Mouse (Mus musculus) ZHBTc4 (cell line): ENCODE measurements around the gene Micu1.

Experiments used
- DNase-seq: peaks from one replicate; pipeline ENCODE4 v3.0.0-alpha.2; 2011; ENCODE audit warnings: low read depth, low spot score

The Micu1 gene

DNA sequence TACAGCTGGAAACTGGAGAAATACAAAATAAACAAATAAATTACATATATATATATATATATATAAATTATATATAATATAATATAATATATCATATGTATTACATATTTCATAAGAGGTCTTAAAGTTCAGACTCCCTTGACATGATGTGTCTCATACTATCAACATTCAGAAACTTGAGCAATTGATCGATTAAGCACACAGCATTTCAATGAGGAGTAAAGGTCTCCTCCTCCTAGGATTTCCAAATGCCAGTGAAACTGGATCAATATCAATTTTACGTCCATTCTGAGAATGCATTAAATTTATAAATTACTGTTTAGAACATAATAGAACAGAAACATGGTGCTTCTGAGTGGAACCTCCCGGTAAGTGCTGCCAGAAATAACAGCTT, 71.9 kb downstream of the Micu1 start:
- no peak for DNase-seq

DNA sequence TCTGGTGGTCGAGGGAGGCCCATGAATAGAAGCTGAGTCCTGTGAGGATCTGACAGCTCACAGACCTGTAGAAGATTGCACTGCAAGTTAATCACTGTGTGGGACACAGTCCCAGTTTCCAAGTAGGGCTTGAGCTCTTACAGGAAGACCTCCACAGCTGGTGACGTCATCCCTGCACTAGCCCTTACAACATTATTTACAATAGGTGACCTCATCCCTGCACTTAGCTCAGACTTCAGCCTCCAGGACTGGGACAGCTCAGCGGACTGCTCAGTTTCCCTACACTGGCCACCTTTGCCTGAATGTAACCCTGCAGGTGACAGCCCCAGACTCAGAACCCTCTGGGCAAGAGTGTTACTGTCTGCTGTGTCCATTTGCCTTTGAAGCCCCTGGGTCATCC, 75.0 kb downstream of the Micu1 start:
- no peak for DNase-seq

DNA sequence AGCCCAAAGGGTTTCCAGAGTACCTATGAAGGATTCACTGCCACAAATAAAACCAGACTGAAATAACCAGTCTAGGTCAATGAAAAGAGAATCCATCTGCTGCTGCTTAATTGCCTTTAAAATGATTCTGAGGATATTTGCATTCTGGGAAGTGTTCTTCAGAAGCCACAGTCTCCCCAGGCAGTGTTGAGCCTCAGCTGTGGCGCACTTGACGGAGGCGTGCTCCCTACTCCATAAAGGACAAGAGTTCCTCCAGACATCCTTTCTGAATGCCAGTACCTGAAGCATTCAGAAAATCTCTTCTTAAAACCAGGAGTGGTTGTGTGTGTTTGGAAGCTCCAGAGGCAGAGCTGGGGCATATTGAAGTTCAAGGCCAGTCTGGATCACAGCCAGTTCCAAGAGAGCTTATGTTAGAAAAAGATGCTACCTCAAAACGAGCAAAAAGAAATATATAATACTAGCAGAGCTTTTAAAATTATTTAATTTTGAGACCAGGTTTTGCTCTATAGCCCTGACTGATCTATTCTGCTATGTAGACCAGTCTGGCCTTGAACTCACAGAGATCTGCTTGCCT, 75.9 kb downstream of the Micu1 start:
- DNase-seq: no peak

DNA sequence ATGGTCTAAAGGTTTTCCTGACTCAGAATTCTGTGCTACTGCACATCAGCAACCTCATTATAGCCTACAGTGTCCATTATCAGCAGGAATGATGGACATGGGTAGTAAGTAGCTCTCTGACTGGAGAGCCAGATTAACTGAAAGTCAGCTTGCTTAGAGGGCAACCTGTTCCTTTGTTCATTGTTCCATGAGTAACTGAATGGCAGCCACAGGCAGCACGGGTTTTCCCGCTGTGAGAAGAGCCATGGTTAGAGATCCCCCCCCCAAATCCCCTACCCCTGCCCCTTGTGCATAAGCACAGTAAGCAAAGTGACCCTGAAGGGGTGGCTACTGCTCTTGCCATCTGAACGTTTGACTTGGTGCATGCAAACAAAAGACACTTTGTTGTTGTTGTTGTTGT, 78.4 kb downstream of the Micu1 start:
- no peak for DNase-seq

DNA sequence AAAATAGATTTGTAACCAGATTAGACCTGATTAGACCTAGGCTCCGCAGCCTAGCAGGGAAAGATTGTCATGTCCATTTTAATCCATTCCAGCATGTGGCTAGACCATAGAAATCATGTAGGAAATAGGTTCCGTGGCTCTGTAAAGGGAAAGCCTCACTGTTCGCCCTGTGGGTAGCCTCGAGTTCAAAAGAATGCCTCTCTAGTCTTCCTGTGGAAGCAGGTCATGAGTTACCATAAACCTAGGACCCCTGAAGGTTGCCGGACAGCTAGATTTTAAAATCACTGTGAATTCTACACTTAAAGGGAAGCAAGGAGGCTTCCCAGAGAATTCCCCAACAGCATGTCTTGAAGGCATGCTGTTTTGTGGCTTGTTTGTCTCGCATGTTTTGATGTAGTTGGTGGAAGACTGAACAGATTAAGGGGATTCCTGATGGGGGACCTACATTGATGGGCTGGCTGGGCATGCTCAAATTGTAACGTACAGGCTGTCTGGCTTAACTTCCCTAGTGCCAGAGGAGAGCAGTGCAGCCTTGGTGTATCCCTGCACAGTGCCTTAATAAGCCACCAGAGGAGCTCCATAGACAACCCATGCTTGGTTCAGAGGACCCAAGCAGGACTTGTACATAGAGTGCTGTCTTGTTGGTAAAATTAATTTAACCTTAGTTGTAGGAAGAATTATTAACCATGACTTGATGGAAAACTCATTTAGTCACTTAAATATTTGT, 79.1 kb downstream of the Micu1 start:
- no peak for DNase-seq

DNA sequence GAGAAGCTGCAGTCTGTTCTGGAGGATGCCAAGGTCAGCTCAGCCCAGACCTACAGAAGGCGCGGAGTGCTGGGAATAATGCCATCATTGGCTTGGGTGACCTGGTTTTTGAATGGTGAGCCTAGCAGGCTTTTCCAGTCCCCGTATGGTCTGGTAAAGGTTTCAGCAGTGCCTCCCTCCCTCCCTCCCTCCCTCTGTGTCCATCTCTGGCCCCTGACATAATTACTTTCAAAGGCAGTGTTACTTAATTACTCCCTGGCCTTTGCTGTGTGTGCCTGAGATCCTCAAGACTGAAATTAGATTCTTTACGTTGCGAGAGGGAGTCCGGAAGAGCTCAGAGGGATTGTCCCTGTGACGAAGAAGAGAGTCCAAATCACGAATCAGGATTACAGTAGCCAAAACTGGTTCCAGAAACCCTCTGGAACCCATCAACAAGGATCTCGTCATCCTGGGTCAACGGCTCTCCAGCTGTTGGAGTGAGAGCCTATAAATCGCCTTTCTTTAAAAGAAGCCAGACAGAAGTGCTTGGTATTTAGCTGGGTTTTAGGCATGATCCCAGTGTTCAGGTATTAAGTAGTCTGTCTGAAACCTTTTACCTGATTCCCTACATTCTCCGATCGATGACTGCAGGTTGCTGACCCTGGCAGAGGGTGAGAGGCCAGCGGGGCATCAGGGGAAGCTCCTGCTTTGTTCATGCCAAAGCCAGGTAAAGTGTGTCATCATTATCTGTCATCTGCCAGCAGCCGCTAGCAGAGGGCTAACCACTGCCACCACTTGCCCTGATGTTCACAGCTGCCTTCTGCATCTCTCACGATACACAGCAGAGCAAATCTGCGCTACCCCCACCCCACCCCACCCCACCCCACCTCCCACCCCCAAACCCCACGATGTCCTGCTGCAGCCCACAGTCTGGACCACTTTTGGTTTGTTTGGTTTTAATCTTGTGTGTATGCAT, 82.7 kb downstream of the Micu1 start:
- DNase-seq: no peak

DNA sequence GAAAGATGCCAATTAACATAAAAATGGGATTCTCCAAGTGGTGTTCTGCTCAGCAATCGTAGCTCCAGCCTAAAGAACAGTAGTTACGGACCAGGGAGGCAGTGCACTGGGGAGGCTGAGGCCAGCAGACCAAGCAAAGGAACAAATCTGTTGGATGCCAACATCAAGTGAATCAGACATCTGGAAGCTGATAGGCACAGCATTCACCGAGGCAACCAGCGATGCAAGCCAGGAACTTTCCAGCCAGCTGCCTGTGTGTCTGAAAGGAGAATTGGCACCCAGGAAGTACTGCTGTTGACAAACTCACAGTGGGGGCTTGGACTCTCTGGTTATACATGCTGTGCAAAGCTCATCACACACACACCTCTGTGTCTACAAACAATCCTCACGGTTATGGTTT, 84.0 kb downstream of the Micu1 start:
- DNase-seq: no peak

DNA sequence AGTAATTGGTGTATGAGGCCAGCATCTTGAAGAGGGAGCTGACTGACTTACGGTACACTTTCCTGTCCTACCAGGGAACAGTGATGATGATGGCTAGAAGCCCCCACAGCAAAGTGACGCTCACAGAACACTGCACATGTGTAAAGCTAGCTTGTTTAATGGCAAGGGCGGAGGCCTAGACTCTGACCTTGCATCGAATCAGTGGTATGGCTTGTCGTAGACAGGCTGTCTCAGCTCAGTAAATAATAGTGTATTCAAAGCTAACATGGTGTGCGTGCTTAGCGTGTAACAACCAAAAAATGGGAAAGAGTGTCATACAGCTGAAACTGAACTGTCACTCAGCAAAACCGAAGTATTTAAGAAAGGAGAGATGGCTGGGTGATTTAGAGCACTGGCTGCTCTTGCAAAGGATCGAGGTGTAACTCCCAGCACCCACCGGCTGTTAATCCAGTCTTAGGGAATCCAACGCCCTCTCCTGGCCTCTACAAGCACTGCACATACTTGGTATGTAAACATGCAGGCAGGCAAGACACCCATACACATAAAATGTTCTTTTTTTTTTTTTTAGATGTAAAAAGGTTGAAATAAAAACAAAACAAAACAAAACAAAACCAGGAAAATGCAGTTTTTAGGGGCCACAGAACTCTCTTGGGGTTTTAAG, 85.0 kb downstream of the Micu1 start:
- peak; percentile 78 for DNase-seq

DNA sequence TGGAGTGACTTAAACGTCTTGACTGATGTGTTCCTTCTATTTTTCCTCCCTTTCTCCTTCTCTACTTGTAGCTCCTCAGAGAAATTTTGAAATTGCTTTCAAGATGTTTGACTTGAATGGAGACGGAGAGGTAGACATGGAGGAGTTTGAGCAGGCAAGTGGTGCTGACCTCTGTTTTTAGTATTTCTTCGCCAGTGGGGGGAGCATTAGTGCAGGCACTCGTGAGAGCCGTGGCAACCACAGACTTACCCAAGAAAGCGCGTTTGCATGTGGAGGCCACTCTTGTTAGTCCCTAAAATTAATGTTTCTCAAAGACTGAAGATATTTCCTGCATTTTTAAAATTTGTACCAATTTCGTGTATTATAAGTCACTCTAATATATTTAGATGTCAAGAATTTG, 85.6 kb downstream of the Micu1 start:
- no peak for DNase-seq

DNA sequence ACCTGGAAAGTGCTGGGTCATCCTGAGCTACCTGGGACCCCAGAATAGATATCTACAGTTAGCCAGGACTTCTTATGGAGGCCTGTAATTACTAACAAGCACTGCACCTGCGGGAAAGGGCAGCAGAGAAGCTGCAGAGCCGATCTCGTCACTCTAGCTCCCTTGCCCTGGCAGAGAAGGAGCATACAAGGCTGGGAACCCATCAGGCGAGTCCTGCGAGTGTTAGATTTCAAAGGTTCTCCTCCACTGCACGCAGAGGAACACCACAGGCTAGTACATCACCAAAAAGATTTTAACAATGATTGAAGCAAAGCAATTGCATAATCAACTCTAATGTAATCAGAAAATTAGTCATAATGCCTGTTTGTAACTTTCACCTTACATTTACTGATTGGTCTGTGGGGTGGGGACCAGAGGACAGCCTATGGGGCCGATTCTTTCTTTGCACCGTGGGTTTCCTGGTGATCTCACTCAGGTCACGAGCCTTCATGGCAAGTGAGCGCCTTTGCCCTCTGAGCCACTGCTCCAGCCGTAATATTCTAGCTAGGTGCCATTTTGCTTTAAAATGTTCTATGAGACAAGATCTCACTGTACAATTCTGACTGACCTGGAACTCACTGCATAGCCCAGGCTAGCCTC, 88.1 kb downstream of the Micu1 start:
- no peak for DNase-seq

DNA sequence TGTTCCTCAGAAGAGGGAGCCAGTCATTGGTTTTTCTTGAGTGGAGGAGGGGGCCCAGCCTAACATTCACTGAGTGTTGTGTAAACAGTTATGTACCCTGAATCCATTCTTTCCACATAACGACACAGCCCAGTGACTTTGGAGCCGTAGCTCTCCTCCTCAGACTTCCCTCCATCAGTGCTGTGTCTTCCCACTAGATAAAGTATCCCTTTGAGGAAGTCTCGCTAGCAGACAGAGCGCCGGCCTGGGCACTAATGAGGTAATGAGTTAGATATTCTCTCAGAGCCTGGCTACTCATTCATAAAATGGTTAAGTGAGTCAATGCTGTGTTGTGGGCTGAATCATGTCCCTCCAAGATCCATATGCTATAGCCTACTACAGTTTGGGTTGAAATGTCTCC, 89.6 kb downstream of the Micu1 start:
- no peak for DNase-seq

DNA sequence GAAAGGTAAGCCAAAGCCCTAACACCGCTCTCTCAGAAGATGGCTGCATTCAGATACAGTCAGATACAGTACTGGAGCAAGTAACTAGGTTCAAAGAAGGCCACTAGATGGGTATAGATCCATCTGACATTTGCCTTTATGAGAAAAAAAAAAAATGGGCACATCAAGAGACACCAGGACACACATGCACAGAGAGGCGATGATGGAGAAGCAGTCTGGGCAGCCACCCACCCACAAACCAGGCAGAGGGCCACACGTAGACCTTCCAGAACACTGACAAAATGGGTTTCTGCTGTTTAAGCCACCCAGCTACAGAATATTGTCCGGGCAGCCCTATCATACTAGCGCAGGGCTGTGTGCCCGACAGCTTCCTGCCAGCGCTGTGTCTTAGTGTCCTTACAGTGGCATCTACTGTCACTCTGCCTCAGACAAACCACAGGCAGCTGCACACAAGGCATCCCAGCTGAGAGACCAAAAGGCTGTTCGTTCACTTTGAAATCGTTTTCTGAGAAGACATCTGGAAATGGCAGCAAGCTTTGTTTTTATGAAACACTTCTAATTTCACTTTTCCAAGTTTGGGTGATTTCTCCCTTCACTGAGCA, 90.4 kb downstream of the Micu1 start:
- DNase-seq: no peak

DNA sequence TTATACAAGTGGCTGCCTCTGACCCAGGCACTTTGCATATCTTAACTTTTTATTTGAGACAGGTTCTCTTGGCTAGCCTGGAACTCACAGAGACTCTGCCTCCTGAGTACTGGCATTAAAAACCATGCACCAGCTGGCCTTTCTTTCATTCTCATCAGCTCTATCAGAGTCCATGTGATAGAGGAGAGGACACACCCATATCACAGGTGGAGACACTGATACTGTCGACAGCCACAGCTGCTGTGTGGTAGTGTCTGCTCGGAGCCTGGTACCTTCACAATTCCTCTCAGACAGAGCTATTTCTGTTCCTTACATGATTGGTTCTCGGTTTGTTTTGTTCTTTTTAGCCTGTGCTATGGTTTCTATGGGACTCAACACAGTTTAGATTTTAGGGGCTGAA, 91.2 kb downstream of the Micu1 start:
- no peak for DNase-seq

DNA sequence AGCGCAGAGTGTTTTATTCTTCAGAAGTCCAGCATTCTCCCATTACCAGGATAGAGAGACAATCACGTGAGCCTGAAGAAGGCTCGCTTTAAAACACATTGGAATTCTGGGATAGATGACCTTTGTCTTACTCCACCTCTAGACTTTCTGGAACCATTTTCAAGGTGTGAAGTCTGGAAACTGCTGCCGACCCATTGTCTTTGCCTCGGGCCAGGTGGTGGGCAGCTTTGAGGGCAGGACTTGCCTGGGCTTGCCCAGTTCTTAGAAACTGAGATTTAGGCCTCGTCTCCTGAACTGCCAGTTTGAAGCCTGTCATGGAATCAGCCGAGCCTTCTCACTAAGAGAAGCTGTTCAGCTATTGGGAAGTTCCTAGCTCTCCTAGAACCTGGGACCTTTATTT, 92.8 kb downstream of the Micu1 start:
- peak; percentile 89 for DNase-seq

DNA sequence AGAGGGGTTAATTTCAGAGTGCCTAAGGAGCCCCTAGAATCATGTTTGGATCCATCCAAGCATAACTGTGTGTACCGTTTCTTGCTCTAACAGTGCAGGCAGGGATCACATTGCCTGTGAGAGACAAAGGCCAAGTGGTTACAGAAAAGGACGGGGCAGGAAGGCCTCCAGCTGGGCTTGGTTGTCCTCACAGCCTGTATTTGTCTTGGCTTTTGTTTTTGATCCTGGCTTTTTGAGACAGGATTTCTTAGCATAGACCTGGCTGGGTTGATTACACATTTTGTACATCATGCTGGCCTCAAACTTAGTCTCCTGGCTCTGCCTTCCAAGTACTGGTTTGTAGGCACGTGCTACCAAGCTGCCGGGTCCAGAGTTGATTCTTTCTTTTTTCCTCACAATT, 93.6 kb downstream of the Micu1 start:
- DNase-seq: peak; percentile 48

DNA sequence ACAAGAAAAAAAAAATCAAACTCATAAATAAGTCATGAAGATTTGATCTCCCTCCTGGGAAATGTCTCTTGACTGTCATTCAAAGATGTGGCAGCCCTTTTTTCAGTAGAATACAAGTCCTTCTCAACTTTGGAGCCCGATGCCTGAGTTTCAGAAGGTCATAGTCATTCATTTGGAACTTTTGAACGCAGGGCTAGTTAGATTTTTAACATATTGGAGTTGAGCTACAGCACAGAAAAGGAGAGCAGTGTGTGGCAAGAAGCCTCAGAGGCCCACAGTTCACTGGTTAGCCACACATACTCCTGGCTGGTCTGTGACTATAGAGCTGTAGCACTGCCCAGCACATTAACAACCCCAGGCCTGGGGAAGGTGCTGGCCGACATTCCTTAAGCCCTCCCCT, 96.1 kb downstream of the Micu1 start:
- no peak for DNase-seq

DNA sequence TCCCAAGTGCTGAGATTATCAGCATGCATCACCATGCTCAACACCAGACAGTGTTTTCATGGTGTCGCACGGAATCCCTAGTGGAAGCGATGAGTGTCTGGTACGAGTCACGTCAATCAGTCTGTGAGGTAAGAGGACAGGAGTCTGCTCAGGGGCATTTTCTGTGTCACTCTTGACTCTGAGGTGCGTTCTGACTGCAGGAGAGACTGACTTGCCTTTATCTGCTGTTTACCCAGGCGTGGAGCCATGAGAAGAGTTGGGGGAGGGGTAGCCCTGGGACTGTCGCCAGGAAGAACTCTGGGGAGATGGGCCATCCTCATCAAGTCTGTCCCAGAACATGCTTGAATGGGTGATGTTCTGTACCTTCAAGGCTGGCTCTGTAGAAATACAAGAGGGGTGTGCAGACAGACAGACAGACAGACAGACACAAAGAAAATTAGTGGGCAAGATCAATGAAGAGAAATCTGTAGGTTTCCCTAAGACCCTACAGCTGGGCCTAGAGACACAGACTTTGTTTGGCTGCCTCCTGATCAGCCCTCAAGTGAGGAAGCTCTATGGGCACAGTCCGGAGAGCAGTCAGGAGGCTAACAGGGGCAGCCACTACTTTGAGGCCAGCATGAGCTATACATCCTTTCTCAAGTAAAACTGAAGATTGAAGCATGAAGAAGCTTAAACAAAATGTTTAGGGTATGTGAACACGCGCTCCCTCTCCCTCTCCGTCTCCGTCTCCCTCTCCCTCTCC, 97.2 kb downstream of the Micu1 start:
- DNase-seq: no peak

DNA sequence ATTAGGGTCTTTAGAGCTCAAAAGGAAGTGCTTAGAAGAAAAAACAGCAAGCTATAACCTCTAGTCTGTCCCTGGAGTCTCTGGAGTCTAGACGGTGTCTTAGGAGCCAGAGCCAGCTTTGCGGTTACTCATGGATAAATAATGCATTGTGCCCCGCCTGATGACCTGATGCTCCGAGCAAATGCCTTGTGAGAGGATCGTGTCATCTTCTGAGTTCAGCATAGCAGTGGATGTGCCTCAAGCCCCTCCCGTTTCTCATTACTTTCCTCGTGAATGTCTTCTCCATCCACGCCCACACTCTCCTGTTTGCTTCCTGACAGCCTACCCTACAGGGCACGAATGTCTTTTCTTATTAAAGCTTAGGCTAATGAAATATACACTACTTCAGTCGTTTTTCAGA, 97.9 kb downstream of the Micu1 start:
- DNase-seq: peak; percentile 31

DNA sequence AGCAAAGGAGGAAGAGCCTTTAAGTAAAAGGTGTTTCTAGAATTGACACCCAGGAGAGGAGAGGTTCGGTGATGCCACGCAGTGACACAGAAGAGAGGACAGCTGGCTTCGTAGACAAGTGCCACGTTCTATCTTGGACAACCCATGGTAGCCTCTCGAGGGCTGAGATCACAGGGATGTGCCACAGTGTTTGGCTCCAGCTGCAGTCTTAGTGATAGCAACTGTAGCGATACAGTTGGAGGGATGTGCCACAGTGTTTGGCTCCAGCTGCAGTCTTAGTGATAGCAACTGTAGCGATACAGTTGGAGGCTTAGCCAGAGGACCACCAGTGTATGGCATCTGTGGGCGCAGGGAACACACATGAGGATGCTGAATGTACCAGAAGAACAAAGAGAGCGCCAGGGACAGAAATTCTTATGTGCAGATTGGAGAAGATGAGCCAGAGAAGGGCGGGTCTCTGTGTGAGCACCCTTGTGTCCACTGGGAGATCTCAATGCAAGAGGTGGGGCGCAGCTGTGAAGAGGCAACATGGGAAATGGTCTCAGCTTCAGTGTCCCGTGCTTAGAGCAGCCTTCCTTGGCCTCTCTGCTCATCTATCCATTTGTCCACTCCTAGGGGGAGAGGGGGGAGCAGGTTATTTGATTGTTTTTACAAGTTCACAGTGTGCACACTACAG, 98.7 kb downstream of the Micu1 start:
- DNase-seq: no peak

DNA sequence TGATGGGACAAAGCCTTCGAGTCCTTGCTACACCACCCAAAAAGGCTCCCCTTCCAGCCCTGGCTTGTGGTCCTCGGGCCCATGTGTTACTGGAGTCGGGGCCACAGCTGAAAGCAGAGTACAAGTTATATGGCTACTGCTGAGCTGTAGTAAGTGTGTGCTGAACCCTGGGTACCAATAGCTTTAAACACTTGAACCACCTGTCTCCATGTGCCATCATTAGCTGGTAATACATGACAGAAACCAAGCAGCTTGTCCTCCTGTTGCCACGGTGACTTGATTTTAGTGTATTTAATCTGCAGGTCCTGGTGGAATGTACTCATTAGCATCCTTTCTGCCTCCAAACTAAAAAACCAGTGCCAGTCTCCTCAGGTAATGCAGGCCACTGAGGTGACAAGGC, 106.4 kb downstream of the Micu1 start:
- no peak for DNase-seq
